Mouse (Mus musculus) heart, postnatal 0 days (tissue): ENCODE results near the gene Cyp1a2. TPM values are rescaled to one million over a fixed set of nuclear protein-coding genes. Genes with fewer than 3 reads are reported as not detected.

Source experiments
- ATAC-seq: fragments of 200-750 bp; cut with Nextera tagmentation; 2 replicates; pipeline ENCODE4 v1.8.0; 2017; ENCODE audit warnings: low read depth, moderate number of reproducible peaks, moderate library complexity; ENCODE audit not compliant: insufficient read depth
- DNase-seq: peaks from one replicate; pipeline ENCODE4 v3.0.0-alpha.2; 2016; ENCODE audit warnings: low spot score
- H3K27ac ChIP-seq: fragments of 300-500 bp; sonication (generic); 2 replicates; pipeline ENCODE4 v1.5.1; 2014; ENCODE audit warnings: low read depth, mild to moderate bottlenecking
- H3K27me3 ChIP-seq: fragments of 300-500 bp; sonication (generic); 2 replicates; pipeline ENCODE4 v1.6.1; 2014; ENCODE audit warnings: low read length, mixed read lengths; ENCODE audit not compliant: control insufficient read depth, insufficient read depth
- H3K36me3 ChIP-seq: fragments of 300-500 bp; sonication (generic); replicated peaks from 2 replicates; pipeline ENCODE4 v1.6.1; 2014; ENCODE audit warnings: low read length, mixed read lengths; ENCODE audit not compliant: control insufficient read depth, insufficient read depth
- H3K4me1 ChIP-seq: fragments of 300-500 bp; sonication (generic); 2 replicates; pipeline ENCODE4 v1.6.1; 2014; ENCODE audit warnings: antibody characterized with exemption; ENCODE audit not compliant: control insufficient read depth, insufficient read depth
- H3K4me2 ChIP-seq: fragments of 300-500 bp; sonication (generic); 2 replicates; pipeline ENCODE4 v1.6.1; 2014; ENCODE audit warnings: low read depth, mild to moderate bottlenecking, low read length, moderate library complexity
- H3K4me3 ChIP-seq: fragments of 300-500 bp; sonication (generic); 2 replicates; pipeline ENCODE4 v1.5.1; 2014; ENCODE audit warnings: low read depth, low read length
- H3K9ac ChIP-seq: fragments of 300-500 bp; sonication (generic); replicated peaks from 2 replicates; pipeline ENCODE4 v1.6.1; 2014; ENCODE audit warnings: low read depth, low read length, mixed read lengths
- H3K9me3 ChIP-seq: fragments of 300-500 bp; sonication (generic); replicated peaks from 2 replicates; pipeline ENCODE4 v1.6.1; 2016; ENCODE audit warnings: low read length; ENCODE audit not compliant: control insufficient read depth
- CTCF ChIP-seq: IDR thresholded peaks from 2 replicates; pipeline ENCODE4 v1.5.1; 2016; ENCODE audit warnings: antibody characterized with exemption, control low read depth, low read depth
- EP300 ChIP-seq: IDR thresholded peaks from 2 replicates; pipeline ENCODE4 v1.6.1; 2016; ENCODE audit warnings: antibody characterized with exemption, low read depth
- WGBS: fragments of 180-500 bp; shearing (Covaris S2); extraction: QIAGEN DNeasy Blood & Tissue Kit; methylation state at CpG from one replicate; pipeline ENCODE4 v1.1.7; 2014; 5-methylcytosine and 5-hydroxymethylcytosine counted together
- polyA plus RNA-seq: library from polyadenylated mRNA; unstranded; fragments of >200 nt; fragmentation: Nextera tagmentation; extraction: Ambion mirVana; gene quantifications from 2 replicates; pipeline ENCODE4 v1.2.1, GENCODE M21; 2015
- total RNA-seq: library from RNA; depleted of rRNA; stranded (reverse); fragments of >200 nt; gene quantifications from 2 replicates; pipeline ENCODE4 v1.2.3, GENCODE M21; 2014; ENCODE audit warnings: low replicate concordance

The Cyp1a2 gene
- total and polyA plus RNA-seq, 2 experiments from 2014 or later: not detected

GRCm38 (mm10) chr9:57656631-57657350 lies 26.7 kb downstream of the Cyp1a2 start:
- H3K27me3 ChIP-seq: no peaks in the 10 kb centered on the region
- H3K9me3 ChIP-seq: no peaks in the 10 kb centered on the region
- WGBS: 76% methylated on average over 19 of the region's 19 CpGs
- TF ChIP-seq EP300: no peak
- TF ChIP-seq CTCF: no peak
- no peak overlapping the region for H3K4me2 ChIP-seq
- H3K36me3 ChIP-seq: no peaks in the 10 kb centered on the region
- H3K4me1 ChIP-seq: peaks cover 3% of the 10 kb centered on the region; the same call in 1 of the 2 replicates
- ATAC-seq: no peak
- no peak overlapping the region for H3K27ac ChIP-seq
- DNase-seq: no peak
- no peak overlapping the region for H3K4me3 ChIP-seq
- no peak overlapping the region for H3K9ac ChIP-seq

- Histone ChIP-seq H3K4me3 (no peak overlapping the region), H3K4me1 (peaks cover 7% of the 10 kb centered on the region; the same call in 1 of the 2 replicates), H3K27me3 (no peaks in the 10 kb centered on the region), H3K9me3 (no peaks in the 10 kb centered on the region), H3K4me2 (peak overlapping the region; percentile 42), H3K27ac (no peak overlapping the region), H3K36me3 (no peaks in the 10 kb centered on the region), H3K9ac (no peak overlapping the region)
- WGBS: 2% methylated on average over 11 of the region's 11 CpGs
- peak; percentile 84 for ATAC-seq
- peak; percentile 82 for DNase-seq
- TF ChIP-seq EP300 (no peak), CTCF (peak; percentile 98)
These were observed 27.8 kb downstream of the Cyp1a2 start for GRCm38 (mm10) chr9:57655749-57656148.

GRCm38 (mm10) chr9:57654966-57655365 lies 28.5 kb downstream of the Cyp1a2 start:
- Histone ChIP-seq H3K27me3 (no peaks in the 10 kb centered on the region), H3K4me2 (no peak overlapping the region), H3K4me3 (no peak overlapping the region), H3K9ac (no peak overlapping the region), H3K36me3 (no peaks in the 10 kb centered on the region), H3K27ac (no peak overlapping the region), H3K4me1 (peaks cover 9% of the 10 kb centered on the region; the same call in 1 of the 2 replicates), H3K9me3 (no peaks in the 10 kb centered on the region)
- 85% methylated on average over 1 of the region's 1 CpGs for WGBS
- ATAC-seq (no peak), DNase-seq (no peak)
- no peak for TF ChIP-seq CTCF
- TF ChIP-seq EP300: no peak

GRCm38 (mm10) chr9:57653283-57653682 lies 30.2 kb downstream of the Cyp1a2 start, which contains the start of gene Csk:
Gene Csk (minus strand): TSS chr9:57653631.
- Histone ChIP-seq H3K4me3 (no peak within 1 kb of the TSS), H3K36me3 (no peaks in the 10 kb centered on the region), H3K27ac (no peak within 1 kb of the TSS; the same call in 1 of the 2 replicates), H3K9me3 (no peaks in the 10 kb centered on the region), H3K9ac (no peak within 1 kb of the TSS), H3K27me3 (no peaks in the 10 kb centered on the region), H3K4me2 (no peak within 1 kb of the TSS), H3K4me1 (peaks cover 9% of the 10 kb centered on the region; the same call in 1 of the 2 replicates)
- ATAC-seq (no peak), DNase-seq (no peak)
- TF ChIP-seq CTCF (no peak), EP300 (no peak)
- WGBS: 71% methylated on average over 5 of the region's 5 CpGs

GRCm38 (mm10) chr9:57652855-57653254 lies 30.6 kb downstream of the Cyp1a2 start:
- WGBS: 56% methylated on average over 3 of the region's 3 CpGs
- Histone ChIP-seq H3K4me3 (no peak overlapping the region), H3K27me3 (no peaks in the 10 kb centered on the region), H3K4me2 (no peak overlapping the region), H3K9me3 (no peaks in the 10 kb centered on the region), H3K9ac (no peak overlapping the region), H3K27ac (no peak overlapping the region; the same call in 1 of the 2 replicates), H3K4me1 (peaks cover 9% of the 10 kb centered on the region; the same call in 1 of the 2 replicates), H3K36me3 (no peaks in the 10 kb centered on the region)
- TF ChIP-seq EP300 (no peak), CTCF (no peak)
- ATAC-seq (no peak), DNase-seq (no peak)
